Mouse (Mus musculus) heart, postnatal 4 days (tissue): ENCODE results near the gene 1700018B08Rik. TPM values are rescaled to one million over a fixed set of nuclear protein-coding genes. Genes with fewer than 3 reads are reported as not detected.

Experiments
- DNase-seq: peaks from one replicate; pipeline ENCODE4 v3.0.0; 2021
- total RNA-seq, 2 experiments: library from RNA; stranded (reverse); gene quantifications; 2 replicates each; pipeline ENCODE4 v1.2.3; 2021

Gene 1700018B08Rik
- total RNA-seq, 2 experiments from 2014 or later: not detected

DNA sequence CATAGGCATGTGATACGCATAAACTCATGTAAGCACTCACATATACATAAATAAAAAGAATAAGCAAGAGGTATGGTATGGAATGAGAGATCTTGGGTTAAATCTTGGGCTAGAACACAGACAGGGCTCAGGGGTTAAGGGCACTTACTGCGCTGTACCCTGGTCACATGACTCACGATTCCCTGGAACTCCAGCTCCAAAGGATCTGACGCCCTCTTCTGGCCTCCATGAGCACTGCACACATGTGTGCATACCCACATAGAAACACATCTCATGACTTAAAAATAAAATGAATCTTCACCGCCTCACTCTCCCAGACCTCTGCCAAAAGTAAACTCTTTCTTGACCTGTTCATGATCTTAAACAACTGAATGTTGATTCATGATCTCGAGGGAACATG is 46.5 kb downstream of the 1700018B08Rik start:
- no peak for DNase-seq

- DNase-seq: no peak
These were observed 52.5 kb downstream of the 1700018B08Rik start for GRCm38 (mm10) chr8:121491633-121492032.

- no peak for DNase-seq
These were observed 59.9 kb downstream of the 1700018B08Rik start for GRCm38 (mm10) chr8:121484072-121484782.

Other genes starting within 250 kb of the 1700018B08Rik start
- 10 to 100 TPM; 13.8 to 17.3 TPM for gene Fbxo31, start 34.5 kb upstream of the 1700018B08Rik start, total RNA-seq
- 100 to 1,000 TPM; 130 to 135 TPM for gene Map1lc3b, start 46.0 kb upstream of the 1700018B08Rik start, total RNA-seq
- gene Zcchc14, start 108.6 kb upstream of the 1700018B08Rik start, total RNA-seq: 10 to 100 TPM; 41.0 to 42.9 TPM
- under 1 TPM in 1 of 2 experiments, not detected in 1; 0.07 TPM for gene Jph3, start 185.3 kb upstream of the 1700018B08Rik start, total RNA-seq